Mouse (Mus musculus) cortical plate, adult 2 months (tissue): Measurements from ENCODE around the gene Per2. TPM values are rescaled to one million over a fixed set of nuclear protein-coding genes. Genes with fewer than 3 reads are reported as not detected.

ENCODE experiments used
- H3K27ac ChIP-seq: fragments of 200-500 bp; 2 replicates; pipeline ENCODE4 v1.5.1; 2012; ENCODE audit warnings: low read length, control low read depth, inconsistent platforms; ENCODE audit not compliant: insufficient read depth
- H3K4me1 ChIP-seq: fragments of 200-500 bp; 2 replicates; pipeline ENCODE4 v1.6.1; 2011; ENCODE audit warnings: low read length; ENCODE audit not compliant: control insufficient read depth, insufficient read depth
- H3K4me3 ChIP-seq: fragments of 200-500 bp; 2 replicates; pipeline ENCODE4 v1.5.1; 2011; ENCODE audit warnings: mild to moderate bottlenecking, low read length, control low read depth; ENCODE audit not compliant: insufficient read depth
- CTCF ChIP-seq: fragments of 200-500 bp; IDR thresholded peaks from 2 replicates; pipeline ENCODE4 v1.5.1; 2011; ENCODE audit warnings: mild to moderate bottlenecking, control low read depth, low read length; ENCODE audit not compliant: insufficient read depth; ENCODE audit errors: extremely low read depth
- POLR2A ChIP-seq: fragments of 200-500 bp; IDR thresholded peaks from 2 replicates; pipeline ENCODE4 v1.6.1; 2011; ENCODE audit warnings: mild to moderate bottlenecking, low read length, control low read depth; ENCODE audit not compliant: insufficient read depth; ENCODE audit errors: extremely low read depth
- polyA plus RNA-seq: library from polyadenylated mRNA; depleted of rRNA; stranded (reverse); fragments of >200 nt; gene quantifications from 2 replicates; pipeline ENCODE4 v1.2.3, GENCODE M21; 2012

The Per2 gene
- polyA plus RNA-seq, 1 experiment = 24.3 TPM

DNA sequence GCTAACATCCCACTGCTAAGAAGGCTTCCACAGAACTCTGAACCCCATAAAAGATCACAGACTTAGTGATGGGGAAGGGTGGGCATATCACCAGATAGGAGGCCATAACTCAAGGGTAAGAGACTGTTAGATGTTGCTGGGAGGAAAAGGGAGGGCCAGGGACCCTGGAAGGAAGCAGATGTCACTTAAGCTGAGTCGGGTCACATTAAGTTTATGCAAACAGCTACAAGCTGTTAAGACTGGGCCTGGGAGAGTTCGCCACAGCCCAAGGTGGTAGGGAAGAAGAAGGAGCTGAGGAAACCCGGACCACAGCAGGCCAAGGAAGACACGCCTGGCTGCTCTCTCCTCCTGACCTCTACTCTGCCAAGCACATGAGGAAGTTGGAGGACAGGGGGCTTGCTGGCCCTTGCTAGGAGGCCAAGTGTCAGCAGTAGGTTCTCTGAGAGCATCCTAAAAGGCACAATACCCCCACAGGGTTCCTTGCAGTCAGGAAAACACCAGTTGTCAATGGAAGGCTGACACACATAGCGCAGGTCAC is 7.5 kb downstream of the Per2 start:
- Histone ChIP-seq H3K4me1 (peaks cover 4% of the 10 kb centered on the region), H3K4me3 (no peak overlapping the region), H3K27ac (no peak overlapping the region)
- no peak for TF ChIP-seq POLR2A
- no peak for TF ChIP-seq CTCF

DNA sequence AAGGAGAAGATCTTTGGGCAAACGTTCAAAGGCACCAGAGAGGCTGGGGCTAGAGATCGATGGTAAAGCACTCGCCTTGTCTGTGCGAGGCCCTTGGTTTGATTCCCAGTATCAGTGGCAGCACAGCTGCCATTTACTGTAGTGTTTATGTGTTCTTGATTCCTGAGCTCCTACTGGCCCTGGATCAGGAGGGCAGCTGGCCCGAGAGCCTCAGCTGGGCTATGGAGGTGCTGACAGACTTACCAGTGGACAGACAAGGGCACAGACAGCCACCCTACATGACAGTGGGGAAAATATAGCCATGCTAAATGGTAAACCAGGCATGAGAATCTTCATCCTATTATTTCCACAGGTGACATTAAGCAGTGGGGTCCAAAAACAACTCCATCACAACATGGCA is 8.3 kb downstream of the Per2 start:
- H3K4me3 ChIP-seq = no peak overlapping the region
- peaks cover 2% of the 10 kb centered on the region; the same call in 1 of the 2 replicates for H3K4me1 ChIP-seq
- no peak for TF ChIP-seq POLR2A
- no peak for TF ChIP-seq CTCF
- no peak overlapping the region for H3K27ac ChIP-seq

DNA sequence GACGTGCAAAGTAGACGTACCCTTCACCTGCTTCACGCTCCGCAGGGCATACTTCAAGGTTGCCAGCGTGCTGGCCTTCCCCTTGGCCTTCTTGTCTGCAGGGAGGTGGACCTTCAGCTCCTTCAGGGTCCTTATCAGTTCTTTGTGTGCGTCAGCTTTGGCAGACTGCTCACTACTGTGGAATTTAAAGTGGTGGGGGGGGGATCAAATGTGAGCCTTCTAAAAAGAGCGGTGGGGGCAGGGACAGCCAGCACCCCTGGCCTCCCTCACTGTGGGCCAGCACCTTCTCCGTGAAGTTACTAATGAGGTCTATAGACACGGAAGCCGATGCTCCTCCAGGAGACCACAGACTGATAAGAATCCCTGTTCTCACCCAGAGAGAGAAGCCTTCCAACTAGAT is 10.4 kb downstream of the Per2 start:
- H3K4me3 ChIP-seq = no peak overlapping the region
- peaks cover 1% of the 10 kb centered on the region; the same call in 1 of the 2 replicates for H3K4me1 ChIP-seq
- no peak overlapping the region for H3K27ac ChIP-seq
- TF ChIP-seq POLR2A (no peak), CTCF (no peak)

DNA sequence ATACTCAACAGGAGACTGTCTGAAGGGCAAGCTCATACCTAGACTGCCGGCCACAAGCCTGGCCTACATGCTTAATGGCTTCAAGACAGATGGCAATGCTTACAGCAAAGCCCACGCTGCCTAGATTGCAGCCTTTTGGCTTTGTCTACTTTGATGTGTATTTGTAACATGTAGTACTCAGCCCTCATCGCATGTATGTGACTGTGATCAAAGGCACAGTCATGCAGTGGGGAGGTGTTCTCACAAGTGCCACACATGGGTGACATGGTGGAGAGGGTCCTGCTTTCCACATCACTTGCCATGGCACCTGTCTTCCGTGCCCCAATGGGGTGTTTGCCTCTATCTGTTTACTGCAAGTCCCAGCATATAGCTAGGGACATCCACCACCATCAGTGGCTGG is 12.6 kb downstream of the Per2 start:
- TF ChIP-seq CTCF = no peak
- TF ChIP-seq POLR2A = no peak
- H3K4me1 ChIP-seq = peaks cover 1% of the 10 kb centered on the region; the same call in 1 of the 2 replicates
- H3K27ac ChIP-seq = no peak overlapping the region
- H3K4me3 ChIP-seq = no peak overlapping the region

DNA sequence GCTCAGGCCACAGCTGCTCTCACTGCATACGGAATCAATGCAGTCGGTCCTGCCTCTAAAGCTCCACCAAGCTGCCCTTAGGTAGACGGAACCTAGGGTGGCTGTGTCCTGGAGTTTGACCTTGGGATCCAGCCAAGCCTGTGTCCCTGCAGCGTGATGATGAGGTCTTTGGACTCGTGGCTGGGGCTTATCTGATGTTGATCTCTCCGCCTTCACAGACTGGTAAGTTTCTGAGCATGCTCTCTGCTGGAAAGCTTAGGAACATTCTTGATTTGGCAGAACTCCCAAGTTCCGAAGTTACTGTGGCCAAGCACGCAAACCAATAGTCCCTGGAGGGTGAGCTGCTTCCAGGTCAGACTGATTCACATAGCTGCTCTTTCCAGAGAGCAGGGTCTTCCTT is 13.1 kb downstream of the Per2 start:
- H3K4me1 ChIP-seq = peaks cover 1% of the 10 kb centered on the region; the same call in 1 of the 2 replicates
- no peak overlapping the region for H3K4me3 ChIP-seq
- TF ChIP-seq CTCF = no peak
- TF ChIP-seq POLR2A = no peak
- no peak overlapping the region for H3K27ac ChIP-seq

DNA sequence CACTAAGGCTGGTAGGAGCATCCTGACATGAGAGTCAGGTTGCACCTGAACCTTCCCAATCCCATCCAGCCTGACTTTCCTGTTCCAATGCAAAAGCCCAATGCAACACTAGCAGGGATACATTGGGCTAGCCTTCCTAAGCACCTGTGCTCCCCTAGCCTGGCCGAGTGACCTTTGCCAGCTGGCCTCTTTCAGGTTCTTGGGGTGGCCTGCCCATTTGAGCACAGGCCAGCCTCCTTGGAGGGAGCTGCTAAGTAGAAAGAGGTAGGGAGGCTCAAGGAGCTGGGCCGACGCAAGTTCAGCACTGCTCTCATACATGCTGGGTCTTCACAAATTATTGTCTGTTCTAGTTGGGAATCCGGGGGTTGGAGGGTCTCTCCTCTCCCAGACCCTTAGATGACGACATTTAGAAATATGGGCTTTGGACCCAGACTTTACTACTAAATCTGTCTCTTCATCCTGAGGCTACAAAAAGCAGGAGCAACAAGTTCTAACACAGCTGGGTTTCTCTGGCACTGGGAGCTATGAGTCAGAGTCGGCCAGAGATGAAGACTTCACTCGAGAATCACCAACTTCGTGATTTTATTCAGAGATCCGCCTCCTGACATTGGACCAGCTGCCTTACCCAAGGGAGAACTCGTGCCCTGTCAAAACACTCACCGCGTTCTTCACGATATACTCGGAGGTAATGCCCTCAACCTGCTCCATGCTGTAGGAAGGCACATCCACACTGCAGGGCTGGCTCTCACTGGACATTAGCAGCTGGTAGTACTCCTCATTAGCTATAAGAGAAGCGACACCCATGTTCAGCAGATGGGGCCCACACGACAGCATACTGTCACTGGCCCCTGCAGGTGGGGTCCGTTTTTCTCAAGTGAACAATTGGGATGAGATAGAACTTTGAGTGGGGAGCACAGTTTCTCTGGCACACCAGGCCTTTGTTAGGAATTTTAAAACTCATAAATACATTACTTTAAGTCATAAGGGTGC is 14.0 kb downstream of the Per2 start:
- TF ChIP-seq POLR2A (no peak), CTCF (no peak)
- H3K4me1 ChIP-seq = peaks cover 1% of the 10 kb centered on the region; the same call in 1 of the 2 replicates
- no peak overlapping the region for H3K27ac ChIP-seq
- H3K4me3 ChIP-seq = no peak overlapping the region

DNA sequence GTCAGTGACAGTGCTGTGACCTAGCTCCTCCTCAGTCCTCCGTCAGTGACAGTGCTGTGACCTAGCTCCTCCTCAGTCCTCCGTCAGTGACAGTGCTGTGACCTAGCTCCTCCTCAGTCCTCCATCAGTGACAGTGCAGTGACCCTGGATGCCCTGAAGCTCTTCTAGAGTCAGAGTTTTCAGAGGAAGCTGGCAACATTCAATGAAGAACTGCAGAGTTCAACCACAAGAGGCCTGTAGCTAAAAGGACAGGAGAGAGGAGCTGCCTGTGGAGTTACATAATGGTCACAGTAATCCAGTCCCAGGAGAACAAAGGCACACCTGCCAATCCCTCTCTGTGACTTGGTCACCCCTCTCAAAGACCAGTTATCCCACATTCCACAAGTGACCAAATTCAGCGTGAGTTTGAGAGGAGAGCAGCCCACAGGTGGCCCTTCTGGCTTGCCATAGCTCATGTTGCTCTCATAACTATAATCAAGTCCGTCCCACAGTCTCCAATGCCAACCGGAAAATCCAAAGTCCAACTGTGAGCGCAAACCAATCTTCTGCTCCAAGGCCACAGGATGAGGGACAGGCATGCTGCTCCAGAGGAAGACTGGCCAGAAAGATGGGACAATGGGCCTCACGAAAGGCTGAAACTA is 16.7 kb downstream of the Per2 start:
- TF ChIP-seq CTCF (no peak), POLR2A (no peak)
- H3K27ac ChIP-seq = no peak overlapping the region
- H3K4me3 ChIP-seq = no peak overlapping the region
- H3K4me1 ChIP-seq = peaks cover 1% of the 10 kb centered on the region; the same call in 1 of the 2 replicates

DNA sequence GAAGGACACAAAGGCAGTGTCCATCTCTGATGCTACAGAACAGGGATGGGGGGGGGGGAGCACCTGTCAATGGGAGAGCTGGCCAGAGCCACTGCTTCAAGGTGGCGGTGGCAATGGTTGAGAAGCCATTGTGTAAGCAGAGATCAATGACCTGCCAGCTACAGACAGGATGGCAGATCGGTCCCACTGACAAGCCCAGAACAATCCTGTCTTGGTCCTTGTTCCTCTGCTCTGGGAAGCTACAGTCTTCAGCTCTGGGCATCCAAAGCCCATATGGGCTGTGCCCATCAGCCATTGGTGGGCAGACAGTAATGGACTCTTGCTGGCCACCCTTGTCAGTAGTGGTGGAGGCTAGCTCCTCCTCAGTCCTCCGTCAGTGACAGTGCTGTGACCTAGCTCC is 17.3 kb downstream of the Per2 start:
- H3K4me3 ChIP-seq = no peak overlapping the region
- no peak overlapping the region for H3K27ac ChIP-seq
- peaks cover 1% of the 10 kb centered on the region; the same call in 1 of the 2 replicates for H3K4me1 ChIP-seq
- TF ChIP-seq CTCF (no peak), POLR2A (no peak)

DNA sequence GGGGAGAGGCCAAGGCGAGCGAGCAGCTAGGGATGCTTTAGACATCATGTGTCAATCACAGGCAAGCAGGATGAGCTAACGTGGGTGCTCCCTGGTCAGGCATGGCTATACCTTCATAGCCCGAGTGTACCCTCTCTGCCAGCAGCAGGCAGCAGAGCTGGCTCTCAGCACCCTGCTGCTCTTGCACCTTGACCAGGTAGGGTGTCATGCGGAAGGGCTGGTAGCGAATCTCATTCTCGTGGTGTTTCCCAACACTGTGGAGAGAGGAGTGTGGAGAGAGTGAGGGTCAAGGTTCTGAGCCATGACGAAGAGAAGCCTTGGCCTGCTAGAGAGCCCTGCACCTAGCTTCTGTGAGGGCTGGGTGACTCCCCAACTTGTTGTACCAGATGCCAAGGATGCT is 19.3 kb downstream of the Per2 start:
- Histone ChIP-seq H3K4me3 (no peak overlapping the region), H3K27ac (no peak overlapping the region), H3K4me1 (peaks cover 4% of the 10 kb centered on the region)
- TF ChIP-seq CTCF = no peak
- TF ChIP-seq POLR2A = no peak
